Mouse (Mus musculus) 3T3-L1 (cell line): ENCODE measurements at regions not wholly inside any gene's neighbourhood (a gene's known extent, or its start where the extent isn't known, plus 50 kb on each side); places are given as distances from the start of the nearest gene placed in this dataset.
"Not testable (repeated sequence)": the region's sequence is repeated elsewhere in the genome, so short reads cannot be mapped to it uniquely, and the experiment has no call there.

ENCODE experiments used
- DNase-seq: peaks from one replicate; pipeline ENCODE4 v3.0.0-alpha.2; 2015; ENCODE audit warnings: low read depth, low spot score

DNA sequence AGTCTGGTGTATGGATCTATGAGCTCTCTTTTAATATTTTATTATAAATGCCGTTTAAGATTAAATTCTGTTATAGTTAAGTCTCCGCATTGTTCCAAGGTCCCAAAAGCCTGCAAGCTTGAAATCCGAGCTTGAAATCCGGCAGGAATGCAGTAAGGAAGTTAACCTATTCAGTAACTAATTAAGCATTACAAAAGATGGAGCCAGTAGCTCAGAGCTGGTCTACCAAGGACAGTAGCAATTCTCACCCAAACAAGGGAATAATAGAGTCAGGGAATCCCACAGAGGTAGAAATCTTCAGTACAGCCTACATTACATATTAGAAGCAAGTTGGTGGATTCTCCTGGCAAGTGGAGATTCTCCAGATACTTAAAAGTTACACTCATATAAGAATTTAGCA, 325.0 kb downstream of the Phf3 start:
- DNase-seq = not testable (repeated sequence)

DNA sequence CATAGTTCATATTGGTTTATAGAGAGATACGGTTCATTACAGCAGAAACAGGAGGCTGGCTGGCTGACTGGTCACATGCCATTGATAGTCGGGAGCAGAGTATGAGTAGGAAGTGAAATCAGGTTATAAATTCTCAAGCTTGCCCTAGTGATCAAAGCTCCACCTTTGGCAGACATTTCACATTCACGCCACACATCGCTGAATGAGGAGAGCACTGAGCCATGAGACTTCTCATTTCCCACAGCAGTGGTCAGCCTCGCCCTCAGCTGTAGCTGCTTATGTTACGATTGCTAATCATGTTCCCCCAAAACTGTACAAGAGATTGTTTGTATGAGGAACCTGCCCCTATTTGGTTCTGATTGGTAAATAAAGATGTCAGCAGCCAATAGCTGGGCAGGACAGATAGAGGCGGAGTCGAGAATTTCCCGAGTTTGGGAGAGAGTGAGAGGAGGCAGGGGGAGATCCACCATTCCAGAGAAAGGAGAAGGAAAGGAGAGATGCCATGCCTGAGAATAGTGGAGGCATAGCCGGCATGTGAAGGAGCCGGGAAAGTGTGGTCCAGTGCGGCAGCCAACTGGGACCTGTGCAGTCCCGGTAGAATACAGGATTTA, 333.5 kb downstream of the Phf3 start:
- no peak for DNase-seq

DNA sequence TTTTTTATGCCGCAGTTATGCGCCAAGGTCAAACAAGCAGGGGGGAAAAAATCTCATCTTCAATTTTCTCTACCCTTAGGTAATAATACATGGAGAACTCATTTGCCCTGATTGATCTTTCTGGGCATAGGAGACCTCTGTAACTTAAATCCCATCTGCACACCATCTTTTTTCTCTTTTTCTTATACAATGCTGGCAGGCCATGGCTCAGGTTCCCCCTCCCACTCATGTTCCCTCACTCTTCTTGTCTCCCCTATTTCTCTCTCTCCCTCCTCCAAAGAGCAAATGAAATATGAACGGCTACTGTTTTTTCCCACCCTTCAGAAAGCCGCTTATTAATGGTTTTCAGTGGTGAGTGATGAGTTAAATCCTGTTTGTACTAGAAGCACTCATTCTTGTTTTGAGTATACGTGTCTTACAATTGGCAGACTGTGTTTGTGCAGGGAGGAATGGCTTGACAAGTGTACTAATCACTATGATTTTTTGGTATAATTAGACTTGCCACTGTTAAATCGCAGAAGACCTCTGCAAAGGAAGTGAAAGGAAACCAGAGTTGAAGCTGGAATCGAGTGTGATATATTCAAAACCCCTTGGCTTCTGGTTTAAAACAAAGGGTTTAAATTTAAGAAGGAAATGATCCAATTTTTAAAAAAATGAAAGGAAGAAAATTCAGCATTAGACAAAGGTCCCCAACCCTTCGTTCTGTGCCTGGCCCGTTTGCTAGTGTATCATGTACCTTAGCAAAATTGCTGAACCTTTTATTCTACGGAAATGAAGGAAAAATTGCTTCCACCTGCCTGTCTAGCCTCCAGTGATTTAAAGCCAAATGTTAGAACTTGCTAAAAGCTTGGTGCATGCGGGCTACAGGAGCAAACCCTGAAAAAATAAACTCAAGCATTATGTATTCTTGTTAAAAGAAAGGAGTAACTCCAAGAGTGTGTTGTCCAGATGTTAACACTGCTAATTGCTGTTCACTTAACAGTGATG, 336.4 kb downstream of the Phf3 start:
- DNase-seq = no peak

DNA sequence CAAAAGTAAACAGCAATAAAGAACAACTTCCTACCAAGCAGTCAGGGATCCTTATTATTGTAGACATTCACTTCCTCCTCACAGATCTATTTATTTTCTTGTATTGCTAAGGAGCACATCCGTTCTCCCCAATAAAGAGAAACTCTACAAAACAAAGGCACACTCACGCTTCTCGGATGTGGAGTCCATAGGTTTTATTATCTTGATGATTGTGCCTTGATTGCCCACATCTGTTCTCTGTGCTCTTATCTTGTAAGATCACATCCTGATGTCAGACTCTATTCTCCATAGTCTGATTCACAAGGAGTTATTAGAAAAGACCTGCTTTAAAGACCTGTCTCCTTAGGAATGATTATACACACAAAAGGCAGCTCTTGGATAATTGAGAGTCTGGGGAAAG, 356.4 kb downstream of the Phf3 start:
- DNase-seq = no peak

DNA sequence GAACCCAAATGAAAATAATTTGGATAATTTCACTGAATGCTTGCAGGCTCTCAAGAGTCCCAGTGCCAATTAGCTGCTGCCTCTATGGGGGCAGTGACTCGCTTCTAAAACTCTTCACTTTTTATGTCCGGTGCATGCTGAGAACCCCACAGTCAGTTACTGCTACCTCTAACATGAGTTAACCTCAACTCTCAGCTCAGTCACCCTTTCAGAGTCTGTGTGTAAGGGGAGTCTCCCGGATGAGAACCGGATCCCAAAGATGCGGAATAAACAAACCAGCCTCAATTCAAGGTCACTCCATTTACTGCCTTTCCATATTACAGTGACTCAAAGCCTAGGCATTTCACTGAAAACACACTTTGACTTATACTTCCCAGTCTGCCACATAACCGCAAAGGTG, 357.9 kb downstream of the Phf3 start:
- DNase-seq = no peak

DNA sequence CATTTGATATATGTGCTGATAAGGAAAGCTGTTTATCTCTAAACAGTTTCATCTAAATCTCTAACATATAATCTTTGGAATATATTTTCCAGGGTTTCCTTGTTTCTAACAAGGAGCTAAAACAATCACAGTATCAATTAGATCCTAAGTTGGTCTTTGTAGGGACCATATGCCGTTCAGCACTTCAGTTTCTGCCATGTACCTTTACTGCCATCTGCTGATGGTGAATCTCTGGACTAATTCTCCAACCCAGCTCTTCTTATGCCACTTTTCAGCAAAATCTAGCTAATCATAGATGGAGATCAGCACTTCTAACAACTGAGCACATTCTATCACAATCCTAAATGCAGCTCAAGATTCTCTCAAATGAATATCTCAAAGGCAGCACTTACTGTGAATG, 370.5 kb downstream of the Phf3 start:
- DNase-seq = no peak

DNA sequence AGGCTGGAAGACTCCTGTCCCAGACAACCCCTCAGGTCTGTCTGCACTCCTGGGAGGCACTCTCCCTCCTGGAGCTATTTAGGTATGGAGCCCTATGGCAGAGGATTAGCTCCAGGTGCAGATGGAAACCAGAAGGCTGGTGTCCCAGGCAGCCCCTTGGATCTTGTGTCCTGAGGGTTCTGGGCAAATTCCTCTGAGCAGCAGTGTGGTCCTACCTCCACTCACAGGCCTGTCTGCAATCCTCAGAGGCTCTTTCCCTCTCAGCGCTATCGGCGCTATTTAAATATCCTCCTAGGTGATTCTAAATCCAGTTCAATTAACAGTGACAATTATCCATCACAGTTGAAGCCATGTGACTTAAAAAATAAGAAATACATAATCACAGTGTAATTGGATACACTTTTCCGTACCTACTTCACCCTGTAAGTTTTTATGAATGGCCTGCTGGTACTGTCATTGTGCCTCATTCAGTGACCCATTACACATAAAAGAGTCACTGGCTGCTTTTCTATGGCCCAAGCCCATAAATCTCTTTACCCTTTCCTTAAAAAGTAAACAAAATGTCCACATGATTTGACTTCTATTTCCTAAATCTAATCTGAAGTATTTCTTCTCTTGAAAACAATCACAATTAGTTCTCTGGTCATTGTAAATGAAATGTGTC, 413.3 kb downstream of the Phf3 start:
- no peak for DNase-seq

DNA sequence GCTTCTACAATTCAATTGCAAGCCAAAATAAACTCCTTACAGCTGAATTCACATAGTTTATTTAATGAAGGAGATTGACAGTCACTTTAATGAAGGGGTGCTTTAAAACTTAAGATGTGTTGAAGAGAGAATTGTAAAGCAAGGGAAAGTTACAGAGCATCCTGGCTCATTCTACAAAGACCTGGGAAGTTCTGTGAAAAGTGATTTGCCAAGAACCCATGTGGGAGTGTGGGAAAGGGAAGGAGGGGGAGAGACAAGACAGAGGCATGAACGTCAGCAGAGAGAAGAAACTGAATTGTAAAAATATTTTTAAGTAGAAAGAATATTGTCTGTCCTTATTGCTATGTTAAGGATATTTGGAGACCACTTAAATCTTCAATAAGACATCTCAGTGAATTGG, 435.8 kb downstream of the Phf3 start:
- no peak for DNase-seq

DNA sequence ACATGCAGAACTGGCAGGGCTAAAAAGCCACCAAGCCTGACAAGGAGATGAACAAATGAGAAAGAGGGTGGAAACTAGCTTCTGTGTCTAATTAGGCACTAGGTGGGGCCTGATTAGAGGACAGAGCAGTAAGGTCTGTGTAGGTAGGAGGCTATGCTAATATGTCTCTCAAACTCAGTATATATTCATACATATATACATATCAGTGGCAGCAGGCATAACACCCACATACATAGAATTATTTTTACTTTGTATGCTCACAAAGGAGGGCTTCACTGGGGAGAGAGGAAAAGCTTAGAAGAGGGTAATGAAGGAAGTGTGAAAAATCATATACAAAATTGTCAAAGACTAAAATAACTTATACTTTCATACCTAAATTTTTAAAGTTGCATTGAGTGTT, 457.1 kb downstream of the Phf3 start:
- no peak for DNase-seq

DNA sequence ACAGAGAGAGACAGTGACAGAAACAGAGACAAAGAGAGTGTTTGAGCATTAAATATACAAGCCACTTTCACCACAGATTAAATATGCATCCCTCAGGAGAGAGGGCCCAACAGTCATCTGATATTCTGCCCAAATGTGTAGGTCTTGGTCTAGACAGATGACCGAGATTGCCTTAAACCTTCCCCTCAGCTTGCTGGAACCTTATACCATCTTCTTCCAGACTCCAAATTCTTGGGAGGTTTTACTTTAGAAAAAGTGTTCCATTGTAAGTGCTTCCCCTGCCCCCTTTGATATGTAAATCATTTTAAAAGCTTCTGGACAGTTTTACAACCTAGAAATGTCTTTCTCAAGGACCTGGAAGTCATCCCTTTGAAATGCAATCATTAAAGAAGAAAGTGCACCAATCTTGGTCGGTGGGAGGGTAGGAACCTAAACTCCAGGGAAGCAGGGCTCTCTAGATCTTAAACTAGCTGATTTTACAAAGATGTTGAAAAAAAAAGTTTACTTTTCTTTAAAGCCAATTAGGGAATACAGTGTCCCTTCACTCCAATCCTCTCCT, 458.8 kb downstream of the Phf3 start:
- DNase-seq = no peak
